Mouse (Mus musculus) spleen, adult 2 months (tissue): ENCODE measurements around the gene Id3. TPM values are rescaled to one million over a fixed set of nuclear protein-coding genes. Genes with fewer than 3 reads are reported as not detected.
"Not testable (repeated sequence)": the region's sequence is repeated elsewhere in the genome, so short reads cannot be mapped to it uniquely, and the experiment has no call there.

Source experiments
- DNase-seq, 2 experiments: peaks; one replicate each; pipeline versions ENCODE4 v3.0.0 to v3.0.0-alpha.2; 2012 to 2021; ENCODE audit warnings: low spot score in 2 of 2, low read depth in 1 of 2
- H3K27ac ChIP-seq: fragments of 200-500 bp; 2 replicates; pipeline ENCODE4 v1.5.1; 2012; ENCODE audit warnings: low read length, inconsistent platforms; ENCODE audit not compliant: insufficient read depth
- H3K27me3 ChIP-seq: fragments of 200-500 bp; 2 replicates; pipeline ENCODE4 v1.6.1; 2012; ENCODE audit warnings: mild to moderate bottlenecking, moderate library complexity, low read length, inconsistent platforms; ENCODE audit not compliant: control insufficient read depth, insufficient read depth
- H3K36me3 ChIP-seq: fragments of 200-500 bp; 2 replicates; pipeline ENCODE4 v1.6.1; 2012; ENCODE audit warnings: mild to moderate bottlenecking, low read length, inconsistent platforms; ENCODE audit not compliant: control insufficient read depth, insufficient read depth
- H3K4me1 ChIP-seq: fragments of 200-500 bp; 2 replicates; pipeline ENCODE4 v1.6.1; 2011; ENCODE audit warnings: inconsistent platforms; ENCODE audit not compliant: control insufficient read depth, insufficient read depth, insufficient read length
- H3K4me3 ChIP-seq: fragments of 200-500 bp; 2 replicates; pipeline ENCODE4 v1.5.1; 2011; ENCODE audit warnings: mild to moderate bottlenecking, inconsistent platforms; ENCODE audit not compliant: insufficient read depth, insufficient read length; ENCODE audit errors: extremely low read depth
- CTCF ChIP-seq: fragments of 200-500 bp; IDR thresholded peaks from 2 replicates; pipeline ENCODE4 v1.5.1; 2011; ENCODE audit warnings: mild to moderate bottlenecking, inconsistent platforms; ENCODE audit not compliant: insufficient read depth, insufficient read length, insufficient replicate concordance; ENCODE audit errors: extremely low read depth
- POLR2A ChIP-seq: fragments of 200-500 bp; IDR thresholded peaks from 2 replicates; pipeline ENCODE4 v1.6.1; 2011; ENCODE audit warnings: low read depth, low read length, inconsistent platforms
- WGBS: fragments of 180-500 bp; shearing (Covaris S2); methylation state at CpG from one replicate; pipeline ENCODE4 v1.1.7; 2018; 5-methylcytosine and 5-hydroxymethylcytosine counted together
- polyA plus RNA-seq: library from polyadenylated mRNA; depleted of rRNA; stranded (reverse); fragments of >200 nt; gene quantifications from 2 replicates; pipeline ENCODE4 v1.2.3, GENCODE M21; 2012; rRNA removed

Gene Id3
- 138 and 195 TPM in 2 replicates for polyA plus RNA-seq

DNA sequence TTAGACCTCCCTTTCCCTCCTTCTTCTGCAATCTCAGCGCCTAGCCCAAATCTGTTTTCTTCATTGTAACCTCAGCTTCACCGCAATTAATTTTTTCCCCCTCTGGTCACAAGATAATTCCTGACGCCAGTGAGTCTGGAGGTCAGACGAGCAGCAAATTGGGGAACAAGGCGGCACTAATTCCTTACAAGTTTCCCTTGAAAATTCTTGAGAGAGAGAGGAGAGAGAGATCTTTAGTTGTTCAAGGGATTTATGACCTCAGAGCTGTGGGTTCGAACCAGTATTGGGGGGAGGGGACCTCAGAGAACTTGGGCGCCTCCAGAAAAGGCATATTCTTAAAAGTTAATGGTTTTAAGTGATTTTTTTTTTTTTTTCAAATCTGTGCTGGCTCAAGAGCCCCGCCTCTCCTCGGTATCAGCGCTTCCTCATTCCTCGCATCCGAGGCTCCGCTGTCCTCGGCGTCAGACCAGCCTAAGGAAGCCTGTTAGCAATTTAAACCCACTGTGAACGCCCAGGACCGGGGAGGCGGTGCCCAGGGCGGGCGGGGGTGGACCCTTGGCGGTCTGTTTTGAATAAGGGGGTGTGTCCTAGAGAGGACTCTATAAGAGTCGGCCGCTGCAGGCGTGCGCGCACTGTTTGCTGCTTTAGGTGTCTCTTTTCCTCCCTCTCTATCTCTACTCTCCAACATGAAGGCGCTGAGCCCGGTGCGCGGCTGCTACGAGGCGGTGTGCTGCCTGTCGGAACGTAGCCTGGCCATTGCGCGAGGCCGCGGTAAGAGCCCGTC, at the start of gene Id3:
Id3 (plus strand) TSS at position 305 of the 784 bp plus-strand sequence.
- 2% methylated on average over 39 of the region's 39 CpGs for WGBS
- Histone ChIP-seq H3K36me3 (peaks cover 3% of the 10 kb centered on the region; the same call in 1 of the 2 replicates), H3K4me3 (peak within 1 kb of the TSS; percentile 91), H3K27ac (peak within 1 kb of the TSS; percentile 96), H3K27me3 (no peaks in the 10 kb centered on the region), H3K4me1 (peaks cover 17% of the 10 kb centered on the region)
- peak; percentile 88 to 91 for DNase-seq
- TF ChIP-seq POLR2A = peak; percentile 99
- TF ChIP-seq CTCF = no peak

DNA sequence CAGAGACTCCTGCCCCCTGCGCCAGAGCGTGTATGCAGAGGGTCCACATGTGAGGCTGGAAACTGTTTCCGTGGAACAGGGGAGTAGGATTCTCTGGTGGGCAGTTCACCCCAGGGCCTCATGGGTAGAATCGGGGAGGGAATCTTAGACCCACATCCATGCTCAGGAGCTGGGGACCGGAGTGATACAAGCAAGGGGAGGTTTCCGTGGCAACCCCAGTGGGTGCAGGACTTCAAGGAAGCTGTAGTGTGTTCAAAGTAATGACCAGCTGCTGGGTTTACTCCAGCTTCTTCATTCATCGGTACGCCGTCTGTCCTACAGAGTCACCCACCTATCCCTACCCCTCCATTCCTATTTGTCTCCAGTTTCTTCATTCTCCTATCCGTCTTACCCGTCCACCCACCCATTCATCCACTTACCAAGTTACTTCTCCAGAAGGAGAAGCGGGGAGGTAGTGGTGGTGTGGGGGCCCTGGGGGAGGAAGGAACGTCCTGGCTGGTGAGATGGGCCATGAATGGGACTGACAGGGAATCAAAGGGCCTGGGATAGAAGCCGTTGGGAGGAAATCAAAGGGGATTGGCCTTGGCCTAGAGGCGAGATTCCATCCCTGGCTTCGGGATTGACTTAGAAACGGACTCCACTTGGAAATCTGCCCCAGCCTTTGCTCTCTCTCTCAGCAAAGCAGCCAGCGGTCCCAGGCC, 48.6 kb upstream of the Id3 start:
- TF ChIP-seq POLR2A = no peak
- DNase-seq = no peak
- no peak overlapping the region for H3K27ac ChIP-seq
- H3K27me3 ChIP-seq = no peaks in the 10 kb centered on the region
- 87% methylated on average over 18 of the region's 18 CpGs for WGBS
- no peaks in the 10 kb centered on the region for H3K36me3 ChIP-seq
- no peak overlapping the region for H3K4me3 ChIP-seq
- peaks cover 17% of the 10 kb centered on the region for H3K4me1 ChIP-seq

DNA sequence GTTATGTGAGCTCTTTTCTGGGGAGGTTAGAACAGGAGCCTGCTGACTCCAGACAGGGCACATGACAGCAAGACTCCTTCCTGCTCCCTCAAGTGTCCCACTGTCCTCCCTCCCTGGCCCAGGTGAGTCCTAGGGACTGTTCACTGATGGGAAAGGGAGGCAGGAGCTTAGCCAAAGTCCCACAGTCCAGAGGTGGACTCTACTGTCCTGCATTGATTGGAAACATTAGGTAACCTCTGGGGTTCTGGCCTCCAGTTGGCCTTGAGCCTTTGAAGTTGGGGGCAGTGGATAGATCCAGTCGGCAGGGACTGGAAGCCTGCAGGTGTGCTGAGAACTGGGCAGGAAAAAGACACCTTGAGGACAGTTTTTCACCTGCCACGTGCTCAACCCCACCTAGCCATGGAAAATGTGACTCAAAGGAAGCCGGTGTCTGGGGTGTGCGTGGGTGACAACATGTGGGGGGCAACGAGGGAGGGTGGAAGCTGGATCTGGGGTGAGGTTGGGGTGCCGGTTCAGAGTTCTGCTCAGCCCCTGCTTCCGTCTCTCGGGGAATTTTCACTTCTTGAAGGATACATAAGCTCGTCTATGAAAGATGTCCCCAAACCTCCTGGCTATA, 47.7 kb upstream of the Id3 start:
- H3K4me1 ChIP-seq = peaks cover 17% of the 10 kb centered on the region; the same call in 1 of the 2 replicates
- TF ChIP-seq POLR2A (no peak), CTCF (no peak)
- H3K27me3 ChIP-seq = no peaks in the 10 kb centered on the region
- H3K27ac ChIP-seq = no peak overlapping the region
- 56% methylated on average over 9 of the region's 9 CpGs for WGBS
- DNase-seq = no peak
- no peaks in the 10 kb centered on the region for H3K36me3 ChIP-seq
- H3K4me3 ChIP-seq = no peak overlapping the region

DNA sequence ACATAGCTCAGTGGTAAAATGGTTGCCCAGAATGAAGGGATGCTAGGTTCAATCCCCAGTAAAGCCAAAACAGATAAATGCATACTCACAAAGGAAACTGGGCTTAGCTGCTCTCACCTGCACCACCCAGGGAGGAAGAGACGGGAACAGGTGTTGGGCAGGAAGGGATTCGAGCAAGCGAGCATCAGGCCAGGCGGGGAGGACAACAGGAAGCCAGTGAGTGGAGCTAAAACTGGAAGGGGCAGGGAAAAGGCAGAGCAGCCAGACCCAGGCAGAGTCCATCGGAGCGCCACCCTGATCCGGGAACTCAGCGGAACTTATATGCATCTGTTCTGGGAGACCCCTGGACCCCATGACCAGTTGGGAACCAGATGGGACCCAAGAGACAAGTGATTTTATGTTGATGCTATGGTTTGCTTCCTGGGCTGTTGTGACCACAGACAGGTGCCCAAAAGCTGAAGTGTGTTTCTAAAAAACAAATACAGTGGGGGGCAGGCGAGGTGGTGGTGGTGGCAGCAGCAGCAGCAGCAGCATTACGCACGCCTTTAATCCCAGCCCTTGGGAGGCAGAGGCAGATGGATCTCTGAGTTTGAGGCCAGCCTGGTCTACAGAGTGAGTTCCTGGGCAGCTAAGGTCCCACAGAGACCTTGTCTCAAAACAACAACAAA, 46.7 kb upstream of the Id3 start:
- H3K4me1 ChIP-seq = peaks cover 18% of the 10 kb centered on the region; the same call in 1 of the 2 replicates
- DNase-seq = no peak
- no peak for TF ChIP-seq POLR2A
- TF ChIP-seq CTCF = no peak
- no peak overlapping the region for H3K4me3 ChIP-seq
- H3K36me3 ChIP-seq = no peaks in the 10 kb centered on the region
- no peaks in the 10 kb centered on the region for H3K27me3 ChIP-seq
- WGBS = 63% methylated on average over 11 of the region's 11 CpGs
- H3K27ac ChIP-seq = no peak overlapping the region

DNA sequence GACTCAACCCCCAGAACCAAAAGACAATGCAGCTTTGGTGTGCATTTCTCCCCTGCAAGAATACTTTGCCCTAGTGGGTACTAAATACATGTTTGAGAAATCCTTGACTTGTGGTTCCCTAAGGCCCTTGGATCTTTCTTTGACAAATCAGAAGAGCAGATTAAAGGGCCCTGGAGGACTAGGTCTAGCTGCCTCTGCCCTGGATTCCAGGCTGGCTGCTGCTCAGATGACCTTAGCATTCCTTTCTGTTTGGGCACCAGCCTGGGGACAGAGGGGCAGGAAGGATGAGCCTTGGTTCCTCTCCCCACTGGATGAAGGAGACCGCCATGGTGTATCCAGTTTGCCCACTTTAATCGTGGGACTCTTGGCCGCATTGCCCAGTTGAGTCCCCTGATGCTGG, 44.9 kb upstream of the Id3 start:
- no peak for DNase-seq
- Histone ChIP-seq H3K27ac (no peak overlapping the region), H3K36me3 (no peaks in the 10 kb centered on the region), H3K4me1 (peaks cover 18% of the 10 kb centered on the region; the same call in 1 of the 2 replicates), H3K4me3 (no peak overlapping the region), H3K27me3 (no peaks in the 10 kb centered on the region)
- TF ChIP-seq CTCF = no peak
- TF ChIP-seq POLR2A = no peak
- 90% methylated on average over 3 of the region's 3 CpGs for WGBS

DNA sequence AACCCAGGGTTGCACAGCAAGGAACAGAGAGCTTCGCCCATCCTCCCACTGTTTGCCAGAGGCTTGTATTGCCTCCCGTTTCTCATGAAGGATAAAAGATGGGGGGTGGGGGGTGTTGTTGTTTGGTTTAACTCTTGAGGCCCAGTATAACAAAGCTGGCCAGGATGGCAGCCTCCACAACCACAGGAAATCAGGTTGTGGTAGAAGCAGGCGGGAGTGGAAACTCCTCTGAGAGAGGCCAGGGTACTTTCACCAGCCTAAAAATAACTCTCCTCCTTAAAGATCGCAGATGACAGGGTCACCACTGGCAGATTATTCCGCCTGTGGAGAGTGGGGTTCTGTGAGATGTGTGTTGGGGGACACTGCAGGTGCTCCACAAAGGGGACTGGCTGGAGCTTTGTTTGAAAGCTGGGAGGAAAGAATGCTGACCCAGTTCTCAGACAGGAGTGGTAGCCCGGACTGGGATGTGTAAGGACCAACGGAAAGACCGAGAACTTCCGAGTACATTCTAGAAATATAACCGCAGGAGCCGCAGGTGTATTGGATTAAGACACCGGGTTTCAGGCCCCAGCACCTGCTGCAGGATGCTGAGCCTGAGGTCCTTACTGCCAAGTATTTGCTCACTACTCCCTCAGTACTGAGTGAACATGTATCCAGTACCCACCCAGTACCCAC, 42.8 kb upstream of the Id3 start:
- TF ChIP-seq POLR2A (no peak), CTCF (no peak)
- DNase-seq = peak in 1 of 2 experiments; percentile 47
- H3K4me1 ChIP-seq = peaks cover 13% of the 10 kb centered on the region; the same call in 1 of the 2 replicates

DNA sequence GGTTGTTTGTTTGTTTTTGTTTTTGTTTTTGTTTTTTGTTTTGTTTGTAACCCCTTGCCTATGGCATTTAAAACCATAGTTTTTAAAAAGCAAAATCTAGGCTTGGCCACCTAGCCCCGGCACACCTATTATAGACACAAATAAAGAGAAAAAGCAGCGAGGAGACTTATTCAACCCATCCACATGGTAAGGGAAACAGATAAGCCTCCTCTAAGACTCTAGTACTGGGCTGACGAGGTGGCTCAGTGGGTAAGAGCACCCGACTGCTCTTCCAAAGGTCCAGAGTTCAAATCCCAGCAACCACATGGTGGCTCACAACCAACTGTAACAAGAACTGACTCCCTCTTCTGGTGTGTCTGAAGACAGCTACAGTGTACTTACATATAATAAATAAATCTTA, 41.5 kb upstream of the Id3 start:
- not testable (repeated sequence) for H3K36me3 ChIP-seq, H3K4me3 ChIP-seq, H3K27ac ChIP-seq, DNase-seq, H3K27me3 ChIP-seq
- H3K4me1 ChIP-seq = peaks cover 13% of the 10 kb centered on the region; the same call in 1 of the 2 replicates
- WGBS = 86% methylated on average over 4 of the region's 4 CpGs

More for the DNA sequence above, 42.8 kb upstream of the Id3 start:
- 15% methylated on average over 12 of the region's 12 CpGs for WGBS
- Histone ChIP-seq H3K27me3 (no peaks in the 10 kb centered on the region), H3K4me3 (no peak overlapping the region), H3K27ac (peak overlapping the region; percentile 44; the same call in 1 of the 2 replicates), H3K36me3 (no peaks in the 10 kb centered on the region)
